Comparison of ENCODE assay signal across 8 mouse cellular contexts in genomic region chr2:134826111-134827005, GRCm38 (mm10). TPM values are rescaled to one million over a fixed set of nuclear protein-coding genes. Genes with fewer than 3 reads are reported as not detected.
DNase-seq lines count a peak whose midpoint lies in the region; ATAC-seq lines count a peak whose summit lies in the region.

No protein-coding gene starts in this region.

- H3K27me3 ChIP-seq in kidney, embryonic 14.5 days (ENCODE audit: control insufficient read depth, insufficient read depth, low read length) = no peaks in the 10 kb centered on the region
- H3K27me3 ChIP-seq in hindbrain, embryonic 11.5 days (ENCODE audit: control insufficient read depth, insufficient read depth, low read length) = no peaks in the 10 kb centered on the region
- no peaks in the 10 kb centered on the region for H3K27me3 ChIP-seq in midbrain, embryonic 13.5 days

- H3K4me2 ChIP-seq in kidney, embryonic 14.5 days (replicated peaks; ENCODE audit: low read depth, low read length) = peak overlapping the region; percentile 10; the same call in 1 of the 2 replicates
- no peak overlapping the region for H3K4me2 ChIP-seq in hindbrain, embryonic 11.5 days (replicated peaks; ENCODE audit: low read depth, low read length)
- H3K4me2 ChIP-seq in midbrain, embryonic 13.5 days (replicated peaks) = no peak overlapping the region

- H3K9ac ChIP-seq in kidney, embryonic 14.5 days (ENCODE audit: low read depth, low read length) = no peak overlapping the region
- no peak overlapping the region for H3K9ac ChIP-seq in hindbrain, embryonic 11.5 days (ENCODE audit: low read depth, low read length)
- H3K9ac ChIP-seq in midbrain, embryonic 13.5 days (replicated peaks) = no peak overlapping the region

- H3K36me3 ChIP-seq in kidney, embryonic 14.5 days (ENCODE audit: control insufficient read depth, insufficient read depth, low read length) = no peaks in the 10 kb centered on the region
- H3K36me3 ChIP-seq in hindbrain, embryonic 11.5 days (ENCODE audit: control insufficient read depth, insufficient read depth, low read length) = no peaks in the 10 kb centered on the region
- H3K36me3 ChIP-seq in midbrain, embryonic 13.5 days = no peaks in the 10 kb centered on the region

- H3K4me3 ChIP-seq in kidney, embryonic 14.5 days (ENCODE audit: low read length) = no peak overlapping the region
- no peak overlapping the region for H3K4me3 ChIP-seq in hindbrain, embryonic 11.5 days (ENCODE audit: low read depth, low read length)
- H3K4me3 ChIP-seq in midbrain, embryonic 13.5 days (replicated peaks) = no peak overlapping the region

- peak; percentile 60 for ATAC-seq in kidney, embryonic 14.5 days (ENCODE audit: low FRiP score, low TSS enrichment)
- ATAC-seq in hindbrain, embryonic 11.5 days (ENCODE audit: low FRiP score) = peak; percentile 53; the same call in 1 of the 2 replicates
- ATAC-seq in midbrain, embryonic 13.5 days = peak; percentile 50; the same call in 1 of the 2 replicates
- no peak for ATAC-seq in CD4-positive, CD25-positive, alpha-beta regulatory T cell, adult 4 months

- WGBS in kidney, embryonic 14.5 days = 25% methylated on average over 8 of the region's 8 CpGs
- 40% methylated on average over 8 of the region's 8 CpGs for WGBS in hindbrain, embryonic 11.5 days
- WGBS in midbrain, embryonic 13.5 days = 36% methylated on average over 8 of the region's 8 CpGs

- H3K27ac ChIP-seq in kidney, embryonic 14.5 days (ENCODE audit: low read depth, low read length) = peak overlapping the region; percentile 11; the same call in 1 of the 2 replicates
- H3K27ac ChIP-seq in hindbrain, embryonic 11.5 days (ENCODE audit: low read depth, low read length) = 0 out of 2 replicates have a peak overlapping the region, but pooled peaks have one; percentile 30
- peak overlapping the region; percentile 35; the same call in 1 of the 2 replicates for H3K27ac ChIP-seq in midbrain, embryonic 13.5 days

- H3K9me3 ChIP-seq in kidney, embryonic 14.5 days (ENCODE audit: control insufficient read depth, low read length) = no peaks in the 10 kb centered on the region
- H3K9me3 ChIP-seq in hindbrain, embryonic 11.5 days (ENCODE audit: control insufficient read depth, low read length) = no peaks in the 10 kb centered on the region
- H3K9me3 ChIP-seq in midbrain, embryonic 13.5 days = no peaks in the 10 kb centered on the region

- DNase-seq in kidney, adult 18-20 months = no peak
- DNase-seq in embryo, embryonic 10 days (ENCODE audit: low spot score) = peak; percentile 47
- DNase-seq in hindbrain, embryonic 11.5 days (ENCODE audit: low spot score) = peak; percentile 8
- DNase-seq in adrenal gland, adult 8-10 months = no peak
- no peak for DNase-seq in layer of hippocampus, adult 11-12 months (ENCODE audit: low spot score)

- peaks cover 11% of the 10 kb centered on the region for H3K4me1 ChIP-seq in kidney, embryonic 14.5 days (ENCODE audit: control insufficient read depth, insufficient read depth, low read length)
- H3K4me1 ChIP-seq in hindbrain, embryonic 11.5 days (replicated peaks; ENCODE audit: control insufficient read depth, insufficient read depth, low read length) = 0 out of 2 replicates have a peak, but pooled peaks cover 4% of the 10 kb centered on the region
- H3K4me1 ChIP-seq in midbrain, embryonic 13.5 days (replicated peaks) = peaks cover 15% of the 10 kb centered on the region

RNA-seq across cellular contexts. Expression of gene Plcb1, which starts 40.5 kb away (rescaled TPM):
- 34.5 and 34.6 TPM in 2 replicates for polyA plus RNA-seq in kidney, embryonic 14.5 days (2014; fragmentation: Nextera tagmentation; extraction: Ambion mirVana)
- polyA plus RNA-seq in hindbrain, embryonic 11.5 days (2014; fragmentation: Nextera tagmentation; extraction: Ambion mirVana) = 9.5 and 10.7 TPM in 2 replicates
- polyA plus RNA-seq in midbrain, embryonic 13.5 days (2015; fragmentation: Nextera tagmentation; extraction: Ambion mirVana) = 20.7 and 21.2 TPM in 2 replicates
- total RNA-seq in adrenal gland, adult 8-10 months (2022) = 100 to 1,000 TPM in 3 of 4 experiments, 10 to 100 TPM in 1; 95.6 to 151 (median 117) TPM
- not detected for polyA plus RNA-seq in CD4-positive, CD25-positive, alpha-beta regulatory T cell, adult 4 months (2017; shearing (Covaris generic))

Comparison
In these comparisons a context has a peak if more than half of its experiments do, and no peak if none do; other contexts are left out.
1. DNase-seq: peak in embryo, embryonic 10 days (single experiment) and hindbrain, embryonic 11.5 days (single experiment); none in kidney, adult 18-20 months (single experiment), adrenal gland, adult 8-10 months (single experiment) and layer of hippocampus, adult 11-12 months (single experiment).
2. RNA of gene Plcb1, which starts 40.5 kb away (polyA plus RNA-seq): 34.5 to 34.6 TPM in kidney, embryonic 14.5 days, 20.7 to 21.2 TPM in midbrain, embryonic 13.5 days and 9.5 to 10.7 TPM in hindbrain, embryonic 11.5 days; not detected in CD4-positive, CD25-positive, alpha-beta regulatory T cell, adult 4 months; every median in the first group is over 10 times any median in the second.
3. Peak in every context shown above with its lines, with median percentiles within 50 percentile points of each other: H3K27ac ChIP-seq.